Mouse (Mus musculus): ENCODE measurements around the gene Ifitm5.

- no peak for TF ChIP-seq EP300 (IDR thresholded peaks at IDR 0.05)
- no peak for TF ChIP-seq CTCF (IDR thresholded peaks at IDR 0.05)
Observed at GRCm38 (mm10) chr7:140951051-140951450, 960 bp upstream of the Ifitm5 start.

Data from lung, postnatal 0 days (tissue).